Mouse (Mus musculus) hindbrain, embryonic 13.5 days (tissue): ENCODE data around the gene Smok3b. TPM values are rescaled to one million over a fixed set of nuclear protein-coding genes. Genes with fewer than 3 reads are reported as not detected.
"Not testable (repeated sequence)": the region's sequence is repeated elsewhere in the genome, so short reads cannot be mapped to it uniquely, and the experiment has no call there.

ENCODE experiments used
- ATAC-seq: fragments of 200-750 bp; cut with Nextera tagmentation; 2 replicates; pipeline ENCODE4 v1.8.0; 2017; ENCODE audit warnings: moderate TSS enrichment; ENCODE audit not compliant: low FRiP score
- H3K27ac ChIP-seq: fragments of 300-500 bp; sonication (generic); 2 replicates; pipeline ENCODE4 v1.5.1; 2015; ENCODE audit warnings: inconsistent platforms, mild to moderate bottlenecking, moderate library complexity
- H3K27me3 ChIP-seq: fragments of 300-500 bp; sonication (generic); 2 replicates; pipeline ENCODE4 v1.6.1; 2015; ENCODE audit warnings: mild to moderate bottlenecking, inconsistent platforms
- H3K36me3 ChIP-seq: fragments of 300-500 bp; sonication (generic); 2 replicates; pipeline ENCODE4 v1.6.1; 2015; ENCODE audit warnings: mild to moderate bottlenecking, inconsistent platforms
- H3K4me1 ChIP-seq: fragments of 300-500 bp; sonication (generic); replicated peaks from 2 replicates; pipeline ENCODE4 v1.6.1; 2015; ENCODE audit warnings: inconsistent platforms
- H3K4me2 ChIP-seq: fragments of 300-500 bp; sonication (generic); 2 replicates; pipeline ENCODE4 v1.6.1; 2015; ENCODE audit warnings: inconsistent platforms, mild to moderate bottlenecking, moderate library complexity
- H3K4me3 ChIP-seq: fragments of 300-500 bp; sonication (generic); 2 replicates; pipeline ENCODE4 v1.5.1; 2015; ENCODE audit warnings: mild to moderate bottlenecking, inconsistent platforms
- H3K9ac ChIP-seq: fragments of 300-500 bp; sonication (generic); 2 replicates; pipeline ENCODE4 v1.6.1; 2015; ENCODE audit warnings: mild to moderate bottlenecking, inconsistent platforms
- H3K9me3 ChIP-seq: fragments of 300-500 bp; sonication (generic); 2 replicates; pipeline ENCODE4 v1.6.1; 2016; ENCODE audit warnings: inconsistent platforms
- WGBS: fragments of 180-500 bp; shearing (Covaris S2); methylation state at CpG from one replicate; pipeline ENCODE4 v1.1.7; 2015; 5-methylcytosine and 5-hydroxymethylcytosine counted together
- polyA plus RNA-seq: library from polyadenylated mRNA; unstranded; fragments of >200 nt; fragmentation: Nextera tagmentation; extraction: Ambion mirVana; gene quantifications from 2 replicates; pipeline ENCODE4 v1.2.1, GENCODE M21; 2015

Smok3b gene
- polyA plus RNA-seq = not detected in 2 replicates

- H3K4me3 ChIP-seq, H3K27ac ChIP-seq, H3K4me2 ChIP-seq, H3K36me3 ChIP-seq, ATAC-seq, H3K4me1 ChIP-seq, H3K9ac ChIP-seq, H3K9me3 ChIP-seq, H3K27me3 ChIP-seq: not testable (repeated sequence)
- 98% methylated on average over 3 of the region's 7 CpGs for WGBS
These were observed at the start of gene Smok3b, which contains the start of gene Smok3a for GRCm38 (mm10) chr5:138020961-138021479. TSS of gene Smok3b (plus strand) at chr5:138021429. TSS of gene Smok3a (plus strand) at chr5:138021261.

DNA sequence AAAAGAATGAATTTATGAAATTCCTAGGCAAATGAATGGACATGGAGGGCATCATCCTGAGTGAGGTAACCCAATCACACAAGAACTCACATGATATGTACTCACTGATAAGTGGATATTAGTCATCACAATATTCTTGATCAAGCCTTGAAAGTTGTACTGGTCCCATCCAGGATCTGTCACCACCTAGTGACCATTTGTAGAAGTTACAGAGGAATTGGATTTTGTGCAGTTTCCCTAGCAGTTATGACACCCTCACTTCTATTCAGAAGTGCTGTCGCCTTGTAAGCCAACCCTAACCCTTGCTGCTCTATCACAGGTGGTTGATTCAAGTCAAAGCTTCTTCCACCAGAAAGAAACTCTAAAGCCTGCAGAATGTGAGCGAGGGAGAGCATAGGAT is 48.1 kb upstream of the Smok3b start:
- H3K36me3 ChIP-seq = no peaks in the 10 kb centered on the region
- no peak overlapping the region for H3K4me2 ChIP-seq
- H3K9me3 ChIP-seq = no peaks in the 10 kb centered on the region
- no peaks in the 10 kb centered on the region for H3K27me3 ChIP-seq
- no peak for ATAC-seq
- H3K4me1 ChIP-seq = no peaks in the 10 kb centered on the region
- no peak overlapping the region for H3K9ac ChIP-seq
- 79% methylated on average over 2 of the region's 2 CpGs for WGBS
- H3K4me3 ChIP-seq = no peak overlapping the region
- H3K27ac ChIP-seq = no peak overlapping the region

GRCm38 (mm10) chr5:137973738-137974137 is 47.5 kb upstream of the Smok3b start:
- Histone ChIP-seq H3K4me2 (no peak overlapping the region), H3K27ac (no peak overlapping the region), H3K36me3 (no peaks in the 10 kb centered on the region), H3K4me3 (no peak overlapping the region), H3K27me3 (no peaks in the 10 kb centered on the region), H3K9ac (no peak overlapping the region), H3K4me1 (no peaks in the 10 kb centered on the region), H3K9me3 (no peaks in the 10 kb centered on the region)
- 61% methylated on average over 3 of the region's 3 CpGs for WGBS
- ATAC-seq = no peak

- WGBS = 67% methylated on average over 3 of the region's 3 CpGs
- no peaks in the 10 kb centered on the region for H3K27me3 ChIP-seq
- no peak overlapping the region for H3K4me3 ChIP-seq
- no peaks in the 10 kb centered on the region for H3K9me3 ChIP-seq
- no peak for ATAC-seq
- no peak overlapping the region for H3K27ac ChIP-seq
- no peak overlapping the region for H3K4me2 ChIP-seq
- H3K36me3 ChIP-seq = no peaks in the 10 kb centered on the region
- H3K9ac ChIP-seq = no peak overlapping the region
- H3K4me1 ChIP-seq = no peaks in the 10 kb centered on the region
These were observed 46.5 kb upstream of the Smok3b start for GRCm38 (mm10) chr5:137974724-137975123.

DNA sequence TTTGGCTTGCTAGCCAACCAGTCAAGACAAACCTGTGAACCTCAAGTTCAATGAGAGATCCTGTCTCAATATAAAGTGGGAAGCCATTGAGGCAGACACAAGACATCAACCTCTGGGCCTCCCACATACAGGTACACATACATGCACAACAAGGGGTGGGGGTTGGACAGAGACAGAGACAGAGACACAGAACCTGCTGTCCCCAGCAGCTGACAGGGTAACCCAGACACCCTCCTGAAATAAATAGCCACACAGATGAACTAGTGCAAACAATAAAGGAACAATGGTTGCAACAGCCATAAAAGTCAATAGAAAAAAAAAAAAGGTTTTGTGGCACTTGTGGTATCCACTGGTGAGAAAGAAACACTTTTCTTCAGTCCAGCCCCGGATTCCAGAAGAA is 45.8 kb upstream of the Smok3b start:
- 38% methylated on average over 1 of the region's 1 CpGs for WGBS
- Histone ChIP-seq H3K27me3 (no peaks in the 10 kb centered on the region), H3K27ac (no peak overlapping the region), H3K4me1 (no peaks in the 10 kb centered on the region), H3K36me3 (no peaks in the 10 kb centered on the region), H3K9ac (no peak overlapping the region), H3K9me3 (no peaks in the 10 kb centered on the region), H3K4me3 (no peak overlapping the region), H3K4me2 (no peak overlapping the region)
- ATAC-seq = no peak

DNA sequence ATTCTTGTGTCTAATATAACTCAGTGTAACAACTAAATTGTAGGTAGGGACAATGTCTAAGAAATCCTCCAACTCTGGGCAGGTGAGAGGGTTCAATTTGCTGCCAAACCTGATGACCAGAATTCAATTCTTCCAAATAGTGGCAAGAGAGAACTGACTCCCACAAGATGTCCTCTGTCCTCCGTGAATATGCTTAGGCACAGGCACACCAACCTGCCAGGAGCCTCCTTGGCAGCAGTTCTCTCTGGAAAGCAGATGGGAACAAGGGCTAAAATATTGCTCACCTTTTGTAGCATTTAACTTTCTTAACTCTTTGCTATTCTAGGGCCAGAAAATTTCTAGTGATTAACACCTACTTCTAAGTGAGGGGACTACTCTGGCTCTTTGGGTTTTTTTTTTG is 43.9 kb upstream of the Smok3b start:
- Histone ChIP-seq H3K27me3 (no peaks in the 10 kb centered on the region), H3K9me3 (no peaks in the 10 kb centered on the region), H3K4me2 (no peak overlapping the region), H3K4me3 (no peak overlapping the region), H3K4me1 (no peaks in the 10 kb centered on the region), H3K9ac (no peak overlapping the region), H3K27ac (no peak overlapping the region), H3K36me3 (no peaks in the 10 kb centered on the region)
- ATAC-seq = no peak
- 53% methylated on average over 1 of the region's 1 CpGs for WGBS

- no peaks in the 10 kb centered on the region for H3K4me1 ChIP-seq
- no peak overlapping the region for H3K9ac ChIP-seq
- H3K36me3 ChIP-seq = no peaks in the 10 kb centered on the region
- WGBS = 84% methylated on average over 2 of the region's 2 CpGs
- no peak overlapping the region for H3K27ac ChIP-seq
- H3K27me3 ChIP-seq = no peaks in the 10 kb centered on the region
- ATAC-seq = no peak
- no peaks in the 10 kb centered on the region for H3K9me3 ChIP-seq
- no peak overlapping the region for H3K4me3 ChIP-seq
- no peak overlapping the region for H3K4me2 ChIP-seq
These were observed 42.1 kb upstream of the Smok3b start for GRCm38 (mm10) chr5:137979081-137979480.

DNA sequence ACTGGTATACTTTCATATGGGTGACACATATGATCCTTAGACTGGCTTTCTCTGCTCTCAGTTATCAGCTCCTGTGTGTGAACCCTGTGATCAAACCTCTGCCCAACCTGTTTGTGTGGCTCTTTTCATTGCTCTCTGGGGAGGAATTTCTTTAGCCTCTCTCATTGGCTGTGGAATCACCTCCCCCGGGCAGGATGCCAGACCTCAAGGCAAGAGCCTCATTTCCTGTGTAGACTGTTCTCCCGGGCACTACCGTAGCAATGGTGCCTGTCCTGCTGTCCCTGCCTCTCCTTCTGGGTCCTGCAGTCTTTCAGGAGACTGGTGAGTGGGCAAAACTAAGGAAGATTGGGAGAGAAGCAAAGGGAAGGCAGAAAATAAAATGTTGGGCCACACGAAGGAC is 39.9 kb upstream of the Smok3b start, which contains the start of gene Azgp1:
Gene Azgp1 (plus strand): TSS at position 221 of the 400 bp plus-strand sequence.
- H3K4me1 ChIP-seq = no peaks in the 10 kb centered on the region
- H3K9ac ChIP-seq = no peak within 1 kb of the TSS
- no peak for ATAC-seq
- no peaks in the 10 kb centered on the region for H3K9me3 ChIP-seq
- no peak within 1 kb of the TSS for H3K4me3 ChIP-seq
- H3K27me3 ChIP-seq = no peaks in the 10 kb centered on the region
- 85% methylated on average over 4 of the region's 4 CpGs for WGBS
- no peak within 1 kb of the TSS for H3K27ac ChIP-seq
- no peaks in the 10 kb centered on the region for H3K36me3 ChIP-seq
- H3K4me2 ChIP-seq = no peak within 1 kb of the TSS

DNA sequence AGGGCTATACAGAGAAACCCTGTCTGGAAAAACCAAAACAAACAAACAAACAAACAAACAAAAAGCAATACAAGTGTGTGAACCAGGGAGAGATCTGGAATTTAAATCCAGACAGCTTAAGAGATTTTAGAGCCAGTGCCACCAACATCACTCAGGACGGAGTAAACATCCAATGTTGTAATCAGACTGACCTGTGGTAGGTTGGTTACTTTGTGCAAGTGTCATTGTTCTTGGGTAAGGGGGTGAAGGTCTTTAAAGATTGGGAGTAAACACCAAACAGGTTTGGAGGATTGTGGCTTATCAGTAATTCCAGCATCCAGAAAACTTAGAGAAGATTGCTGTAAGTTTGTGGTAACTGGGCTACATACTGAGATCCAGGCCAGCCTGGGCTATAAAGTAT is 34.9 kb upstream of the Smok3b start:
- Histone ChIP-seq H3K27ac (no peak overlapping the region), H3K9ac (no peak overlapping the region), H3K4me3 (no peak overlapping the region), H3K4me2 (no peak overlapping the region), H3K36me3 (no peaks in the 10 kb centered on the region), H3K27me3 (no peaks in the 10 kb centered on the region), H3K9me3 (peaks cover 2% of the 10 kb centered on the region; the same call in 1 of the 2 replicates), H3K4me1 (no peaks in the 10 kb centered on the region)
- WGBS = 89% methylated on average over 1 of the region's 1 CpGs
- ATAC-seq = no peak

GRCm38 (mm10) chr5:138009437-138009836 is 11.8 kb upstream of the Smok3b start:
- no peak for ATAC-seq
- Histone ChIP-seq H3K9ac (no peak overlapping the region), H3K27me3 (no peaks in the 10 kb centered on the region), H3K9me3 (no peaks in the 10 kb centered on the region), H3K4me1 (no peaks in the 10 kb centered on the region), H3K27ac (no peak overlapping the region), H3K4me2 (no peak overlapping the region), H3K36me3 (no peaks in the 10 kb centered on the region), H3K4me3 (no peak overlapping the region)
- WGBS = 90% methylated on average over 5 of the region's 5 CpGs

DNA sequence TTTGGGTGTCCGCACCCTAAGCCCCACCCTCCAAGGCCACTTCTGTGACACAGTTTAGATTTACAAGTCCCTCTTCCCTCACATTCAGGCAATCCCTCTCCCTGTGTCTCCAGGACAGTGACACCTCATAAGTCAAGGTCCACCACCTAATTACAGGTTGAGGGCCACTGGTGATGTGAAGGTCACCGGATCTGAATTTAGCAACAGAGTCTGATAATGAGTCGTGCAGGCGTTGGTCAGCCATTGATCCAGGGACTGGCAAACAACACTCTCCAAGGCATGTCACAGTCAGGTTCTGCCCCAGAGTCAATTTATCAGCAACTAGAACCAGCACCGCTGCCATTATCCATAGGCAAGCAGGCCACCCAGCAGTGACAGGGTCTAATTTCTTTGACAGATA is 8.8 kb upstream of the Smok3b start:
- no peak overlapping the region for H3K4me2 ChIP-seq
- H3K27ac ChIP-seq = no peak overlapping the region
- no peaks in the 10 kb centered on the region for H3K9me3 ChIP-seq
- no peaks in the 10 kb centered on the region for H3K36me3 ChIP-seq
- no peaks in the 10 kb centered on the region for H3K27me3 ChIP-seq
- ATAC-seq = no peak
- no peak overlapping the region for H3K9ac ChIP-seq
- 97% methylated on average over 5 of the region's 5 CpGs for WGBS
- no peaks in the 10 kb centered on the region for H3K4me1 ChIP-seq
- no peak overlapping the region for H3K4me3 ChIP-seq

GRCm38 (mm10) chr5:138016530-138016929 is 4.7 kb upstream of the Smok3b start:
- Histone ChIP-seq H3K4me3 (no peak overlapping the region), H3K27me3 (no peaks in the 10 kb centered on the region), H3K36me3 (no peaks in the 10 kb centered on the region), H3K27ac (no peak overlapping the region), H3K4me2 (no peak overlapping the region), H3K9ac (no peak overlapping the region), H3K4me1 (no peaks in the 10 kb centered on the region), H3K9me3 (no peaks in the 10 kb centered on the region)
- no peak for ATAC-seq
- WGBS = 94% methylated on average over 2 of the region's 2 CpGs

GRCm38 (mm10) chr5:138016997-138017396 is 4.2 kb upstream of the Smok3b start:
- H3K4me3 ChIP-seq = no peak overlapping the region
- no peak overlapping the region for H3K27ac ChIP-seq
- no peaks in the 10 kb centered on the region for H3K4me1 ChIP-seq
- no peaks in the 10 kb centered on the region for H3K36me3 ChIP-seq
- no peaks in the 10 kb centered on the region for H3K9me3 ChIP-seq
- H3K27me3 ChIP-seq = no peaks in the 10 kb centered on the region
- H3K4me2 ChIP-seq = no peak overlapping the region
- H3K9ac ChIP-seq = no peak overlapping the region
- ATAC-seq = no peak
